Mouse (Mus musculus): ENCODE data around the gene Gnb3. TPM values are rescaled to one million over a fixed set of nuclear protein-coding genes. Genes with fewer than 3 reads are reported as not detected.

The Gnb3 gene
- polyA plus RNA-seq, 1 experiment: not detected

DNA sequence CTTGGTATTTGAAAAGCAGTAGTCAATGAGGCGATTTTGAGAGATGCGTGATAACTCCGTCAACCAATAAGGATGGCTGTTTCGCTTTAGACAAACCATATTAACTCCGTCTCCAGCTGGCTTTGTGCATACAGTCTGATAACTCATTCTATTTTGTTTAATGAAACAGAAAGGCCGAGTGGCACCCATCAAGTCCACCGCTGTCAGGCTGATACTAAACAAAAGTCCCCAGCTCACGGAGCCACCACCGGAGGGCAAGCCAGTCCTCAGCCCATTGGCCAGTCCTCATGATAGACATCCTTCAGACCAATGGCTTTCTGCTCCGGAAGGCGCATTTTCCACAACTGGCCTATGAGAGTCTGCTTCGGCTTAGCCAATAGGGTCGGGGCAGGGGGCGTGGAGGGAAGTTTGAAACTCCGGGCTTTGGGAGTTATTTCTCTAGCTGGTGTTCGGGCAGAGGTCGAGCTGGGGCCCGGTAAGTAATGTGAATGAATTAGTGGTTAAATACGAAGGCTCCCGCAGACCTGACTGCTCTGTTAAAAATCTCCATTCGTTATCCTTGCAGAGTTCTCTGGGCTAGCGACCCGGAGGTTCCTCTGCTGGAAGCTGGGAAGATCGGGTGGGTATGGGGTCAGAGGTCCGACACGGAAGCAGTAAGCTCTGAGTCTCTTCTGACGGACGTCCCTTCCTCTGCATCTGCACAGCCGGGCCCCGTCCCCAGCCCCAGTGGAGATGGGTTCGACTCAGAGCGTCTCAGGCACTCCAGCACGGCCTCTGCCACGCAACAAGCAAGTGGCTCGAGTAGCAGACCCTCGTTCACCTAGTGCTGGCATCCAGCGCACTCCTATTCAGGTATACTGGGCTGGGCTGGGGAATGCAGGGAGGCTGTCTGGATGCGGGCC lies 10.0 kb downstream of the Gnb3 start:
- no peak for TF ChIP-seq GATA1 (IDR thresholded peaks at IDR 0.05; ENCODE audit: low read length)

DNA sequence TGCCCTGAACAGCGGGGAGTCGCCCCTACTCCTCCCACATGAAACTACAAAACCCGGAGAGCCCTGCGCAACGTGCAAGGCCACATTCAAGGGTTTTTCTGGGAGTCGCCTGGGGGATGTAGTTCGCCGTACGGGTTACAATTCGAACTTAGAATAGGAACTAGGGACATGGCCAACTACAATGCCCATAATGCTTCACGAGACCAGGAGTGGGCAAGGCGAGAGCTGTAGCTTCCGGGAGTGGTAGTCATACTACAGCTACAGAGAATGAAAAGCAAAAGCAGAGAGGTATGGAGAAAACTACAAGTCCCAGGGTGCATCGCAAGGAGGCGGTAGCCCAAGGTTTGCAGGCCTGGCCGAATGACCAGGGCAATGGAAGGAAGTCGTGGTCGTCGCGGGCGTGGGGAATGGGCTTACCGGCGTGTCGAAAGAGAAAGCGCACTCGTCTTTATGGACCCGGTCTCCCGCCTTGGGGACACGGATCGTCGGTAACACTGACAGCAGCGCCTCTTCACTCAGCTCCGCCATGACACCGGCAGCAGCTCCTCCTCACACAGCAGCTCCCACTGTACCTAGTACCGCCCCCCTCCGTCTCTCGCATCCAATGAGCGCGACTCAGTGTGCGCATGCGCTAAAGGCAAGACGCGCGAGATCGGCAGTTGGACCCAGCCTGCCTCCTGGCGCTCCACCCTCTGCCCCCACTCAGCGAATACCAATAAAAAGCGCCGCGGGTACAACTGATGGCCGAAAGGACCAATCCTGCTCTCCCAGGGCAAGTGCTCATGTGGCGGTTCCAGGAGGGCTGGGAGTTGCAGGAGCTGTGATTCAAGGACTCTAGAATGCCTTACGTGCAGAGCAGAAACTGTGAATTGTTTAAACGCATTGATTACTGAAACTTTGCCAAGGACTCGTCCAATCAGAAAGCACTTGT lies 10.9 kb downstream of the Gnb3 start, which contains the start of the genes Usp5 and Cdca3:
Gene Usp5 (minus strand): TSS at position 617 of the 931 bp plus-strand sequence.
Gene Cdca3 (plus strand): TSS at position 680 of the 931 bp plus-strand sequence.
- TF ChIP-seq GATA1 (IDR thresholded peaks at IDR 0.05; ENCODE audit: low read length): no peak

- no peak for TF ChIP-seq GATA1 (IDR thresholded peaks at IDR 0.05; ENCODE audit: low read length)
These were observed 11.9 kb downstream of the Gnb3 start for GRCm38 (mm10) chr6:124828101-124828592.

GRCm38 (mm10) chr6:124822049-124822448 lies 18.0 kb downstream of the Gnb3 start:
- TF ChIP-seq GATA1 (IDR thresholded peaks at IDR 0.05; ENCODE audit: low read length): no peak

DNA sequence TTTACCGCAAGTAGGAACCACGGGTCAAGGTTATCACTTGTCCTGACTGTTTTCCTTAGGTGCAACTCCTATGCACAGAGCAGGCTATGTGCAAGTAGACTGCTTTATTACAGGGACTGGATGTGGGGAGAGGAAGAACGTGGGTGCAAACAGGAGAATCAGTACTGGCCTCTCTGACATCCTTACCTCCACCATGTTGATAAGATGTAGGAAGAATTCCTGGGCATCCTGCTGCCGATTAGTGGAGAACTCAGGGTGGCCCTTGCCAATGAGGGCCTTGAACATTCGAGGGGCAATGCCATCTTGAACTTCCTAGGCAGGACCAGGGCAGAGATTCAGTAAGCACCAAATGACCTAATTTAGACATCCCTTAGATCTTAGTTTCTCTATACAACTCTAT lies 19.2 kb downstream of the Gnb3 start:
- TF ChIP-seq GATA1 (IDR thresholded peaks at IDR 0.05; ENCODE audit: low read length): no peak

DNA sequence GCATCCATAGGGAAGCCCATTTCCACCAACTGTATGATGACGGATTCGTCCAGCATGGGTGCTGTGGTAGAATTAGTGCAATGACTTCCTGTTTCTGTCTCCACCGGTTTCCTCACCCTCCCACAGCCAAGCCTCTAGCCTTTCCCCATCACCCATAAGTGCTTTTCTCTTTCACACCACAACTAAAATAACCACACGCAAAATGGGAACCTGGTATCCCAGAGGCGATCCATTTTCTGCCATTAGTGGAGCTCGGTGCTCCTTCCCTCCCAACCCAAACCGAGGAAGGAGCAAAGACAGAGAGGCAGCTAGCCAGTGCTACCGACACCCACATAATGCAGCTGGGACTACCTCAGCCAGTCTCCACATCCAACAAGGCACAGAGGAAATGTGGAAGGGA lies 22.1 kb downstream of the Gnb3 start:
- TF ChIP-seq GATA1 (IDR thresholded peaks at IDR 0.05; ENCODE audit: low read length): no peak

DNA sequence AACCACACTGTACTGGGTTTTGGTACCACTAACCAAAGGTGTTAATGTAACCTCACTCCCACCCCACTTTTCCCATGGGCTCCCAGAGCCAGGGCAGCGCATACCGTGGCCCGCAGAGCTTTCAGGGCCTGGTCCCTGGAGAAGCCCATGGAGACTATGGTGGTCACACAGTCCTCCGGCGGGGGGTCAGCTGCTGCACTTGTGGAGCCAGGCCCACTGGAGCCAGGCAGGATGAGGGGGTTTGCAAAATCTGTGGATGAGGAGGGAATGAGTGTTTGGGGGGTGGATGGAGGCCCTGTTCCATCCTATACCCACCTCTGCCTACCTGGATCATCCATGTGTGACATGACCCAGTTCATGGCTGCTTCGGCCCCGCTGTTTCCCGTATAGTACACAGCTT lies 22.5 kb downstream of the Gnb3 start:
- no peak for TF ChIP-seq GATA1 (IDR thresholded peaks at IDR 0.05; ENCODE audit: low read length)

GRCm38 (mm10) chr6:124817125-124817524 lies 22.9 kb downstream of the Gnb3 start:
- TF ChIP-seq GATA1 (IDR thresholded peaks at IDR 0.05; ENCODE audit: low read length): no peak

DNA sequence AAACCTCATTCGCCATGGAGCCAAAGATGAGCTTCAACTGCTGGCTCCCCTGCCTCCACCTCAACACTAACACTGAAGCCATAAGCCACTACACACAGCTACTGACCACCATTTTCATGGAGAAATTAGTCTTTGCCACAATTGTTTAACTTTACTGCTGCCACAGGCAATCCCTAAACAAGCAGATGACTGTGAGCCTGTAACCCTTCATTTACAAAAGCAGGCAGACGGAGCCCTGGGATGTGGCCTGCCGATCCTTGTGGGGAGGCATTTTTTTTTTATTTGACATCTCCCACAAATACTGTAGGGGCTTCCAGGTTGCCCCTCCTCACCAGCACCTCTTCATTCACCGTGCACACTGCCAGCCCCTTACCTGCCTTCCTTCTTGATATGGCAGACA lies 23.5 kb downstream of the Gnb3 start:
- no peak for TF ChIP-seq GATA1 (IDR thresholded peaks at IDR 0.05; ENCODE audit: low read length)

DNA sequence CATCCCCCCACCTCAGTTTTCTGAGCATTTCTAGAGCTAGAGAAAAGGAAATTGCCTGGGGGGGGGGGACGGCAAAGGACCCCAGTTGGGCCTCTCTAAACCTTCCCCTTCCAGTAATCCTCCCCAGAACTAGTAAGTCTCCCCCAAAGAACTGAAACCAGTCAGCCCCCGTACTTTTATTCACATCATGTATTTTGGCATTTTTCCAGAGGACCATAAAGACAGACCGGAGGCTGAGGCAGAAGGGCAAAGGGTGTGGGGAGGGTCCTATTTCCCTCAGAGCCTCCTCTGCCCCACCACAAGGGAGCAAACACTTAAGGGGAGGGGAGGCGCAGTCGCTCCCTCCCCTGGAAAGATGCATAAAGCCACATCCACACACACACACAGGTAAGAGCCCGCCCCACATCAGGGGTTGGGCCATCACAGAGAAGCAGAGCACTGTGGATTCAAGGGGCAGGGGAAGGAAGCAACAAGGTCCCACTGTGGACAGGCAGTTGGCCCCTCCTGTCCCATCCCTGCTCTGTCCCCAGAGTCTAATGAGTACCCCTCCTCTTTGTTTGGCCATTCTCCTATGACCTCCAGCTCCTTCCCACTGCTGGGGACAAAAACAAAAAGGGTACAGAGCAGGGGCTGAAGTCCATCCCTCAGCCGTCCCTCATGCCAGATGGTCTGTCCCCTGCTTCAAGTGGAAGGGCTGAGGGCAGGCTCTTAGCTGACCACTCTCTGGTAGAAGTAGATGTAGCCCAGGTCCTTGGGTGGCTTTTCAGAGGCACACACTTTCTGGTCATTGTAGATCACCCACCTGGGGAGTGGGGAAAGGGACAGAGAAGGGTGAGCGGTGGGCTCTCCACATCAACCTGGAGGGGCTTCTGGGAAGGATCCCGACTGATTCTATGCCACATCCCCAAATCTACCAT lies 25.0 kb downstream of the Gnb3 start:
- no peak for TF ChIP-seq GATA1 (IDR thresholded peaks at IDR 0.05; ENCODE audit: low read length)

GRCm38 (mm10) chr6:124814448-124814847 lies 25.6 kb downstream of the Gnb3 start:
- no peak for TF ChIP-seq GATA1 (IDR thresholded peaks at IDR 0.05; ENCODE audit: low read length)

DNA sequence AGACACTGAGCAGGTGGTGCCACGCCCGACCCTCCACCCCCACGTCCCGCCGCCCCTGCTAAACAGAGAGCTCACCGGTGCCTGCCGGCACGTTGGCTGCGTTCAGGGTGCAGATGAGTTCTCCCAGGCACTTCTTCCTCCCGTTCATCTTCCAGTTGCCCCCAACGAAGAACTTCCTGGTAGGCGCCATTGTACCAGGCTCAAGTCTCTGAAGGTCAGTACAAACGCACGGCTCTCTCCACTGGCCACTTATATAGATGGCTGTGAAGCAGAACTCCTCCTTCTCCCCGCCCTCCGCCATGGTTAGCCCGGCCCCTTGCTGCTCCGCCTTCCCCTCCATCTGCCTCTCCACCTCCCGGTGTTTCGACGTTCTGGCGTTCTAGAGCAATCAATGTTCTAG lies 26.1 kb downstream of the Gnb3 start, which contains the start of gene Tpi1:
Gene Tpi1 (minus strand): TSS at position 364 of the 400 bp plus-strand sequence.
- TF ChIP-seq GATA1 (IDR thresholded peaks at IDR 0.05; ENCODE audit: low read length): no peak

- TF ChIP-seq GATA1 (IDR thresholded peaks at IDR 0.05; ENCODE audit: low read length): no peak
These were observed 26.6 kb downstream of the Gnb3 start for GRCm38 (mm10) chr6:124813496-124813895.

DNA sequence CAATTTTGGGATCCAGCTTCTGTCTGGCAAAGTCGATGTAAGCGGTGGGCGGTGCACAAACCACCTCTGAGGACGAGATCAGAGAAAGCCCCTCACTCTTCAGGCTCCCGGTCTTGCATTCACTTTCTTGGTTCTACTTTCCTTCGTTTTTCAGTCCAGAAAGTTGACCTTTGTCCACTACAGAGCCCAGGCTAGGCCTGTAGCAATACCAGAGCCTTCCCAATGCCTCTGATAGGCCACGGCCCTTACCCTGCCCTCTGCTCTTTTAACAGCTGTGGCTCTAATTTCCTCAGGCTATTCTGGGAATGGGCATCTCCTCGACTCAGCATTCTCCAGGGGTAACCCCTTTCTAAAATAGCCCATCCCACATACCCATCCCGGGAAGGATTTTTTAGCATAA lies 27.2 kb downstream of the Gnb3 start:
- TF ChIP-seq GATA1 (IDR thresholded peaks at IDR 0.05; ENCODE audit: low read length): no peak
